Mouse (Mus musculus): ENCODE data around the gene Afap1l2.

The Afap1l2 gene

DNA sequence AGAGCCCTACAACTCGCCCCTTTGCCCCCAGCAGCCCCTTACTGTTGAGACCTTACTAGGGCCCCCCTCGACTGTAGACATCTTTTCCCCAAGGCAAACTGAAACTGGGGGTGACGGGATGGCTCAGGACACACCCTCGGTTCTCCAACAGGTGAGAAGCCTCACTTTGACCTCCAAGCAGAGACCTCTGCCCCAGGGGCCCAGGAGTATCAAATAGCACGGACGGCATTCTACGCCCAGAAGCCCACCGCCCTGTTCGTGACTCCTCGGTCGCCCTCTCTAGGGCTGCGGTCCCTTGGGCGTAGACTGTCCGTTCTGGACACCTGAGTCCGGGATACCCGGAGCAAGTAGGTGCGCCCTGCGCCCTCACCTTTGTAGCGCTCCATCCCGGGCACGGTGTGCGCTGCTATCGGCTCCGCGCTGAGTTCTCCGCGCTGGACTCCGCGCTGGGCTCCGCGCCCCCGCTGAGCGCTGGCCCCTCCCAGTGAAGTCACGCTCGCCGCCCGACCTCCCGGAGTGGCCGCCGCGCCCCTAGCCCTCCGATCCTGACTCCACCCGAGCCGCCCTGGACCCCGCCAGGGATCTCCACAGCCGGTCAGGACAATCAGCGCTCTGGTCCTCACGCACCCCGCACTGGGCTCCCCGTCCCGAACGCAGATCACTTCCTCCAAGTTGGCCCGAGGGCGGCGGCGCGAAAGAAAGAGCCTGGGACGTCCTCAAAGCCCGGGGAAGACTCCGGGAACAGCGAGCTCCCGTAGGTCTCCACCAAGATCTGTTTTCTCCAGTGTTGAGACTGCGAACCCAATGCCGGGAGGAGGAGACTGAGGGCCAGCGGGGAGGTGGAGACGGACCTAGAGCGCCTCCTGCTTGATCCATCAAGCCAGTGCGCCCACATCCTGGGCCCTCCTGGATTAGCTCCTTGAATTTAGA lies at the start of gene Afap1l2:
TSS of gene Afap1l2 (minus strand) at position 448 of the 930 bp plus-strand sequence.
- no peak for DNase-seq (ENCODE audit: low spot score)

GRCm38 (mm10) chr19:57057568-57057967 lies 49.5 kb upstream of the Afap1l2 start:
- no peak for DNase-seq (ENCODE audit: low spot score)

DNA sequence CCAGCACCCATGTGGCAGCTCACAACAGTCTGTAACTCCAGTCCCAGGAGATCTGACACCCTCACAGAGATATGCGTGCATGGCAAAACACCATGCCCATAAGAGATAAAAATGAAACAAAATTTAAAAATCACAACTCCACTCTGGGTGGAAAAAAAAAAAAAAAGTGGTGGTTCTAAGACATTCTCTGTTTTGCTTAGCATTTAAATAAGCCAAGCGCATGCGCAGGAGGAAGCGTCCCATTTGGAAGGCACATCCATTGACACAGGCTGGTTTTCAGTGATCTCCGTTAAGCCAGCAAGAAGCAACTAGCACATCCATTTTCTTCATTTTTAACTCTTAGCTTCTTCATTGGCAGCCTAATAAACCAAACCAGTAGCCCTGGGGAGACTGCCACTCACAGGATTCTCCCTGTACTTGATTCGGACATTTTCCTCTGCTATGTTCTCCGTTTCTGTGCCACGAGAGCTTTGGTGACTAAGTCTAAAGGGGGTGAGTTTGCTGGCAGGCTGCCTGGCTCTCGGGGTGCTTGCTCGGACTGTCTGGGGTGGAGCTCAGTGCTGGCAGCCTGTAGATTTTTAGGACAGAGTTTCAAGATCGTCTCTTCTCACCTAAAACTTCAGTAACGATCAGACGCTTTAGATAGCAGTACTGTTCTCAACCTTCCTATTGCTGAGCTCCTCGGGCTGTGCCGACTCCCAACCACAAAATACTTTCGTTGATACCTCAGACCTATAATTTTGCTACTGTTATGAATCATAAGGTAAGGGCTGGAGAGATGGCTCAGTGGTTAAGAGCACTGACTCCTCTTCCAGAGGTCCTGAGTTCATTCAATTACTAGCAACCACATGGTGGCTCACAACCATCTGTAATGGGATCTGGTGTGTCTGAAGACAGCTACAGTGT lies 47.4 kb upstream of the Afap1l2 start:
- no peak for DNase-seq (ENCODE audit: low spot score)

GRCm38 (mm10) chr19:57052959-57053358 lies 44.9 kb upstream of the Afap1l2 start:
- no peak for DNase-seq (ENCODE audit: low spot score)

GRCm38 (mm10) chr19:57052016-57052415 lies 44.0 kb upstream of the Afap1l2 start:
- DNase-seq (ENCODE audit: low spot score) = no peak

GRCm38 (mm10) chr19:57049592-57050090 lies 41.6 kb upstream of the Afap1l2 start:
- no peak for DNase-seq (ENCODE audit: low spot score)

- no peak for DNase-seq (ENCODE audit: low spot score)
Measured at GRCm38 (mm10) chr19:57047671-57048320, 39.8 kb upstream of the Afap1l2 start.

- no peak for DNase-seq (ENCODE audit: low spot score)
Measured at GRCm38 (mm10) chr19:57039258-57039657, 31.2 kb upstream of the Afap1l2 start.

GRCm38 (mm10) chr19:57036860-57037259 lies 28.8 kb upstream of the Afap1l2 start:
- DNase-seq (ENCODE audit: low spot score) = no peak

GRCm38 (mm10) chr19:57031582-57031981 lies 23.6 kb upstream of the Afap1l2 start:
- peak; percentile 26 for DNase-seq (ENCODE audit: low spot score)

DNA sequence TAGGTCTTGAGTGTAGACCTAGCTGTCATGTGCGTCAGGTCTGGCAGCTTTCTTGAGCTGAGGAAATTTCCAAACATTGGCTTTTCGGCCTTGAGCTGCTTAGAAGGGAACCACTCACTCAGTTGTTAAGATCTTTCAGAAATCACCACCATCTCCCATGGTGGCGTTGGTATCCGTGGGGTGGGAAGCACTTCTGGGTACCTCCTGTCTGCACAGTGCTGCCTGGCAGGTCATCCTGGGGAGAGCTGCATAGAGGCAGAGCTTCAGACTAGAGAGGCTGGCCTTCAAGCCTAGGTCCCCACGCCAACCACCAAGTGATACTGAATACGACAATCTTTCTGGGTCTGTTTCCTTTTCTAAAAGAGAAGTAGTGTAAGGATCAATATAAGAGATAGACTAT lies 21.4 kb upstream of the Afap1l2 start:
- no peak for DNase-seq (ENCODE audit: low spot score)

DNA sequence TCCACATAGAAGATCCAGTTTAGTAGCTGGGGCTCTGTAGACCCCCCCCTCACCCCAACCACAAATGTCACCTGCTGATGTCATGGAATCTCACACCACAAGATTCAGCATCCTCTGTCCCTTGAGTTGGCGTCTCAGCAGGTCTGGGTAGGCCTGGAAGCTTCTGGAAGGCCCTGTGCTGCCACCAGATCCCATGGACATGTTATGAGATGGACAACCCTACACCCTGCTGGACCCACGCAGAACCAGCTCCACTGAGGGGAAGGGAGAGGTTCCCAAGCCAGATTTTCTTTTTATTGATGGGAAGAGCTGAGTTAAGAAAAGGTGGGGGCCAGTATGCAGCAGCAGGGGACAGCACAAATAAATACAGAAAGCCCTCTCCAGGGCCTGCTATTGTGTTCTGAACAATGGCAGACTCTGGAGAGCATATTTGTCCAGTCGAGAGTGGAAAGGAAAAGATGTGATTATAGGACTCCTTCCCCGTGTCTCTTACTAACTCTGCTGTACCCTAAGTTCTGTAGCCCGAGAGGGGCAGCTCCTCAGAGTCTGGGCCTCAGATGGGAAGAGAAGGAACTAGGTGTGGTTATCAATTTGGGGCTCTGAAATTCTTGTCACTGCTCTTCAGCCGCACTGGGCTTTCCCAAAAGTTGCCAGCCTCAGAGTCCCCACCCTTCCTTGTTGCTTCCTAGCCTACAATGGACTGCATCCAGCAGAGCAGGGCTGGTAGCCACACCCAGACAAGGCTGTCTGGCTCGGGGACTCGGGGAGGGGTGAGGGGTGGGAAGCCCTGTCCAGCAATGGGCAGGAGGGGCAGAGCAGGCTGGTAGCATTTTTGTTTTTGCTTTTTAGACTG lies 20.5 kb upstream of the Afap1l2 start:
- DNase-seq (ENCODE audit: low spot score) = no peak

DNA sequence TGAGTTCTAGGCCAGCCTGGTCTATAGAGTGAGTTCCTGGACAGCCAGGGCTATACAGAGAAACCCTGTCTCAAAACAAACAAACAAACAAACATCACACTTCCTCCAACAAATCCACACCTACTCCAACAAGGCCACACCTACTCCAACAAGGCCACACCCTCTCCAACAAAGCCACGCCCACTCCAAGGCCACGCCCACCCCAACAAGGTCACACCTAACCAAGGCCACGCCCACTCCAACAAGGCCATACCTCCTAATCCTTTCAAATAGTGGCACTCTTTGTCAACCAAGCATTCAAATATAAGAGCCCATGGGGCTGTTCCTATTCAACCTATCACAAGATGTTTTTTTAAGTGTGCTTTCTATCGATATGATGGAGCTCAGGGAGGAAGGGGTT lies 18.5 kb upstream of the Afap1l2 start:
- no peak for DNase-seq (ENCODE audit: low spot score)

DNA sequence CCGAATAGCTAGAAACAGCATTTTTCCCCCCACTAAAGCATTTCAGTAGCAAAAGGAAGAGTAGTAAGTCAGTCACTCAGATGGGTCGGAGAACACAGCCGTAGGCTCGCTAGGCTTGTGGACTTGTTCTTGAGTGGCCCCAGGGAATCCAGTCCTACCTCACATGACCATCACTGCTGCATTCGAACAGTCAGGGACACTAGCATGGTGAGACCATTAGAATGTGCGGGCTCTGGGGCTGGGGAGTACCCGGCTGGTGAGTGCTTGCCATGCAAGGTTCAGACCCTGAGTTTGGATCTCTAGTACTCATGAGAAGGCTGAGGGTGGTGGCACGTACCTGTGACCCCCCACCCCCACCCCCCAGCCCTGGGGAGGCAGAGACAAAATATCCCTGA lies 9.8 kb upstream of the Afap1l2 start:
- DNase-seq (ENCODE audit: low spot score) = no peak

DNA sequence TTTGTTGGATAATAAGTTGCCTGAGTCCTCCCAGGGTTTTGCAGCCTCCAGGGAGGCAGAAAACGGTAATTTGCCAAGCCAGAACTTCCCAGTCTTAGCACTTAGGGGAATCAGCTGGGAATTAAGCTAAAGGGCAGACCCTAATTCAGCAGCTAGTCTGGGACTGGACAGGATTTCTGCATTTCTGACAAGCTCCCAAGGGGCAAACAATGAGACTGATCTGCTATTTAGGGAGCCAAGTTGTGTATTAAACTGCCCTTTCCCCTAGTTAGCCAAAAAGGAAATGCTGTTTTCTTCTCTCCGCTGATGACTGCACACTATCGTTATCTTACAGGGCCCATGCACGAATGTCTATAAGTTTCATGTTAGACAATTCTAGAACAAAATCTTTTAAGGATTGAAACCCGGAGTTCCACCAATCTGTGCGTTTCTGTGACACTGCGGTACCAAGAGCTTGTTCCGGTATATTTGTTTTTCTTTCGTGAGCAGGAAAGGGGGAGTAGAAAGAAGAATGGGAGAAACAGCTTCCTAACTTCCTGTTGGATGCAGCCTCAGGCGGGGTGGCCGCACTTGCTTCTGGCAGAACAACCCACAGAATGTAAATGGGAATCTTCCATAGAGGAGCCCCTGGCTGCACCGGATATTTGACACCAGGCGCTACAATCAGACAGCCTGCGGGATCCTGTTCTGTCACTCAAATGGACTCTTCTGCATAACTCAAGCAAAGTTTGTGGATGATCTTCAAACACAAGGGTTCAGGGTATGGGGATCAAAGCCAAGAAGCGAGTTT lies 9.2 kb upstream of the Afap1l2 start:
- no peak for DNase-seq (ENCODE audit: low spot score)

DNA sequence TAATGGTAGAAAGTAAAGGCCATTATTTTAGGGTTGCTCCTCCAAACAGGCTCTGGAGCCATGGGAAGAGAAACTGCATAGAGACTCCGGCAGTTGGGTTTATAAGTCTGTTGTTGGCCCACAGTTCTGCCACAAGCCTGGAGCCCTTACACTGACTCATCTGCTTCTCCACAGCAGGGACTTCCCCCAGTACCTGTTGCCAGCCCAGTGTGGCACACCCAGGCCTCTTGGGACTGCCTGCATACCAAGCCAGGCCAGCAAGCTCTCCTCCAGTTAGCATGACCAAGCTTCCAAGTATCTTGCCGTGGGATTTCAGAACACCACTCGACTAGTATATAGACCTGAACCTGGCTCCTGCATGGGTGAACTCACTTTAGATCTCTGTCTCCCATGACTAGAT lies 6.8 kb upstream of the Afap1l2 start:
- DNase-seq (ENCODE audit: low spot score) = no peak

DNA sequence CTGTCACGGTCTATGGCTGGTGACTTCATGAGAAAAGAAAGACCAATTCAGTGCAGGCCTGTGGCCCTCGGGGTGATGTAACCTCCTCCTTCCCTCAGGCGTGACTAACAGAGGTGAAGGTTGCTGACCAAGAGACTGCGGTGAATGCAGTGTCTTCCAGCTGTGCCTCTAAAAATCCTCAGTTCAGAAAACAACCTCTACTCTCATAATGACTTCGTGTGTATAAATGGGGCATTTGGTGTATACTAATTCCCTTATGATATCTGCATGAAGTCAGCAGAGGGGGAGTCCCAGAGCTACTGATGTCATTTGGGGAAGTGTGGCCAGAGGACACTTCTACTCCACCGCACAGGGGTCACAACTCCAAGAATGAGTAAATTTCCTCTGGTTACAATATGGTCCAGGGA lies 5.2 kb upstream of the Afap1l2 start:
- DNase-seq (ENCODE audit: low spot score) = no peak

DNA sequence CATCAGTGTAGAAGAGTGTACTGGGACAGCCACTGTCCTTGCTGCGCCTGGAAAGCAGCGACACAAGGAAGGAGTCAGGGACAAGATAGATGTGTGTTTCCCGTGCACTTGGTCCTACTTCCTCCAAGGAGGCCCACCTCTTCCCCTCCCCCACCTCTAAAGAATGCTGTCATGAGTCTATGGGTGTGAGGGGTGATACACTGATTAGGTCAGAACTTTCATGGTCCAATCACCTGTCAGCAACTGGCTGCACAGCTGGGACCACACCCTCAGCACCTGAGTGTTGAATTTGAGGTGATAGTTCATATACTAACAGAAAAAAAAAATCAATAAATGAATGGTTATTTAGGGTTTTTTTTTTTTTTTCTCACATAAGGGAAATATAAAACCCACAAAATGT lies 4.0 kb upstream of the Afap1l2 start:
- DNase-seq (ENCODE audit: low spot score) = no peak

DNA sequence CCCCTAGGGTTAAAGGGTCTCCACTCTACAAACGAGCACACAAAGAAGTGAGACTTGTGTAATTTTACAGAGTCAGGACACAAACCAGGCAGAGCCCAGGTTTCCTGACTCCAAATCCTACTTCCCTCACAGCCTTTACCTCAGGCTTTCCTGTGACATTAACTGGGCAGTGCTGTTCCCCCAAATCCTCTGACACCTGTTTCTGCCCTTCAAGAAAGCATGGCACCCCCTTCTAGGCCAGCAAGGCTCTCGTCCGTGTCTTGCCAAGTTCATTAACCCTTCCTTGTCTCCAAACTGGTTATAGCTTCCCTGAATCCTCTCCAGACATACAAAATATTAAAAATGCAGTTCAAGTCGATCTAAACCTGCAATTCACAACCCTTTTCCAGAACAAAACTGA lies 2.0 kb upstream of the Afap1l2 start:
- DNase-seq (ENCODE audit: low spot score) = no peak

GRCm38 (mm10) chr19:57009653-57010052 lies 1.6 kb upstream of the Afap1l2 start:
- no peak for DNase-seq (ENCODE audit: low spot score)
